Mouse (Mus musculus) testis, postnatal 10 days (tissue): ENCODE data around the gene Olfr1290.

Experiments used
- DNase-seq: peaks from one replicate; pipeline ENCODE4 v3.0.0; 2021; ENCODE audit warnings: low spot score

Gene Olfr1290

GRCm38 (mm10) chr2:111493729-111494128, at the start of gene Olfr1290:
Olfr1290 (minus strand) TSS chr2:111493829.
- DNase-seq, result no peak

GRCm38 (mm10) chr2:111540191-111540590, 46.6 kb upstream of the Olfr1290 start, which contains the start of gene Olfr1294:
Olfr1294 (minus strand) TSS chr2:111540291.
- DNase-seq, result no peak

DNA sequence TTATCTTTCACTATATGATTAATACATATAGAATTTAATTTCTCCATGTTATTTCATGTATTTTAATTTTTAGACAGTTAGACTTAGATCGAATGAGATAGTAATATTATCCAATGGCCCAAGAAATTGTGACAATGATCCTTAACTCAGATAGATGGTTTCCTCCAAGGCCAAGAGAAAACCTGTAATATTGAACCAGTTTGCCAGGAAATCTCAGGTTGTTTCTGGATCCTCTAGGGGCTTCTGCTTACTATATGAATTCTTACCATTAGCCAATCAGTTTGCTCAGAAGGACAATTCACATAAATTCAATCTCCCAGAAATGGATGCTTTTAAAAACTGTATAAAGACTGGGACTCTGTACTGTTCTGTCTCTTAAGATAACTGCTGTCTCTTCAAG, 31.3 kb upstream of the Olfr1290 start, which contains the start of gene Olfr1293-ps:
Olfr1293-ps (plus strand) TSS at position 301 of the 400 bp plus-strand sequence.
- no peak for DNase-seq

GRCm38 (mm10) chr2:111517451-111517850, 23.8 kb upstream of the Olfr1290 start:
- no peak for DNase-seq

DNA sequence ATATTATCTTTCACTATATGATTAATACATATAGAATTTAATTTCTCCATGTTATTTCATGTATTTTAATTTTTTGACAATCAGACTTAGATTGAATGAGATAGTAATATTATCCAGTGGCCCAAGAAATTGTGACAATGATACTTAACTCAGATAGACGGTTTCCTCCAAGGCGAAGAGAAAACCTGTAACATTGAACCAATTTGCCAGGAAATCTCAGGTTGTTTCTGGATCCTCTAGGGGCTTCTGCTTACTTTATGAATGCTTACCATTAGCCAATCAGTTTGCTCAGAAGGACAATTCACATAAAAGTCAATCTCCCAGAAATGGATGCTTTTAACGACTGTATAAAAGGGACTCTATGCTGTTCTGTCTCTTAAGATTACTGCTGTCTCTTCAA, 3.3 kb upstream of the Olfr1290 start, which contains the start of gene Olfr1291-ps1:
Olfr1291-ps1 (plus strand) TSS at position 301 of the 400 bp plus-strand sequence.
- no peak for DNase-seq

DNA sequence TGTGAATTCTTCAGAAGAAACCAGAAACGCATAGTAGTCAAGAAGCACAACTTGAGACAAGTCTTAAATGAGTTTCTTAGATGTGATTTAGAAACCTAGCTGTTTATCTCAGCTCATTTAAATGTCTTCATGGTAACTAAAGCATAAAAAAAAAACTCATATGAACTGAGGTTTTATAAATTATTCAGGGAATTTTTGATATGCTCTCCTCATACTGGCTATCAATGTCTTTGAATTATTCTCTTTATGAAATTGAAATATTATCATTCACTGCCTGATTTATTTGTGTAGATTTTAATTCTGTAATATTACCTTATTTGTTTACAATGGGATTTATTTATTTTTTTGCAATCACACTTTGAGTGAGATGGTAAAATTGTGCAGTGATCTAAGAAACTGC, 13.1 kb downstream of the Olfr1290 start, which contains the start of gene Olfr1289:
Olfr1289 (plus strand) TSS at position 301 of the 400 bp plus-strand sequence.
- no peak for DNase-seq

GRCm38 (mm10) chr2:111473801-111474200, 19.8 kb downstream of the Olfr1290 start, which contains the start of gene Olfr1288:
Olfr1288 (plus strand) TSS chr2:111474101.
- no peak for DNase-seq

DNA sequence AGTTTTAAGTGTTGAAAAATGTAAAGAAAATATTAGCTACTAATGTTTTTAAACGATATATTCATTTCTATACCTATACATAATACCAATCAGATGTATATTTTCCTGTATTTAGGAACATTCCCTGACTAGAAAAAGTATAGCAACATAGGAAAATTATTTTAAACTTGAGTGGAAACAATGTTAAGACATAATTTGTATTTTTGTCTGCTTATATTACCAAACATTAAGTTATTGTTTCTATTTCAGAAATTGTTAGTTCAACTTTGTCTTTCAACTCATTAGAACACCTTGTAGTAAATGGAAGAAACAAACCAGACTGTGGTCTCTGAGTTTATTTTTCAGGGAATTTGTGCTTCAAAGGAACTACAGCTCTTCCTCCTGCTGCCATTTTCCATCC, 44.8 kb downstream of the Olfr1290 start, which contains the start of gene Olfr1287:
Olfr1287 (plus strand) TSS at position 301 of the 400 bp plus-strand sequence.
- no peak for DNase-seq
